Mouse (Mus musculus) hindbrain, embryonic 14.5 days (tissue): Measurements from ENCODE around the gene Bbip1. TPM values are rescaled to one million over a fixed set of nuclear protein-coding genes. Genes with fewer than 3 reads are reported as not detected.
"Not testable (repeated sequence)": the region's sequence is repeated elsewhere in the genome, so short reads cannot be mapped to it uniquely, and the experiment has no call there.

ENCODE experiments used
- ATAC-seq: fragments of 200-750 bp; cut with Nextera tagmentation; 2 replicates; pipeline ENCODE4 v1.8.0; 2017; ENCODE audit warnings: moderate number of reproducible peaks, mild to moderate bottlenecking, moderate TSS enrichment, moderate library complexity; ENCODE audit not compliant: low FRiP score
- DNase-seq: peaks from one replicate; pipeline ENCODE4 v3.0.0-alpha.2; 2015; ENCODE audit warnings: low spot score
- H3K27ac ChIP-seq: fragments of 300-500 bp; sonication (generic); 2 replicates; pipeline ENCODE4 v1.5.1; 2014; ENCODE audit warnings: mild to moderate bottlenecking, moderate library complexity
- H3K27me3 ChIP-seq: fragments of 300-500 bp; sonication (generic); 2 replicates; pipeline ENCODE4 v1.6.1; 2014; ENCODE audit warnings: mild to moderate bottlenecking, low read length, mixed read lengths; ENCODE audit not compliant: control insufficient read depth, insufficient read depth
- H3K36me3 ChIP-seq: fragments of 300-500 bp; sonication (generic); replicated peaks from 2 replicates; pipeline ENCODE4 v1.6.1; 2014; ENCODE audit not compliant: control insufficient read depth, insufficient read depth
- H3K4me1 ChIP-seq: fragments of 300-500 bp; sonication (generic); replicated peaks from 2 replicates; pipeline ENCODE4 v1.6.1; 2014; ENCODE audit warnings: antibody characterized with exemption, low read length, mixed read lengths; ENCODE audit not compliant: control insufficient read depth, insufficient read depth
- H3K4me2 ChIP-seq: fragments of 300-500 bp; sonication (generic); replicated peaks from 2 replicates; pipeline ENCODE4 v1.6.1; 2014; ENCODE audit warnings: mild to moderate bottlenecking, moderate library complexity
- H3K4me3 ChIP-seq: fragments of 300-500 bp; sonication (generic); replicated peaks from 2 replicates; pipeline ENCODE4 v1.5.1; 2014; ENCODE audit warnings: mild to moderate bottlenecking, low read length
- H3K9ac ChIP-seq: fragments of 300-500 bp; sonication (generic); 2 replicates; pipeline ENCODE4 v1.6.1; 2014
- H3K9me3 ChIP-seq: fragments of 300-500 bp; sonication (generic); 2 replicates; pipeline ENCODE4 v1.6.1; 2016; ENCODE audit warnings: low read length; ENCODE audit not compliant: control insufficient read depth
- WGBS: fragments of 180-500 bp; shearing (Covaris S2); extraction: QIAGEN DNeasy Blood & Tissue Kit; methylation state at CpG from one replicate; pipeline ENCODE4 v1.1.7; 2014; 5-methylcytosine and 5-hydroxymethylcytosine counted together
- polyA plus RNA-seq: library from polyadenylated mRNA; unstranded; fragments of >200 nt; fragmentation: Nextera tagmentation; extraction: Ambion mirVana; gene quantifications from 2 replicates; pipeline ENCODE4 v1.2.1, GENCODE M21; 2014

Gene Bbip1
- polyA plus RNA-seq, 1 experiment from 2014 or later: 155 TPM

GRCm38 (mm10) chr19:53964910-53965633, 20.6 kb upstream of the Bbip1 start:
- no peak for ATAC-seq
- Histone ChIP-seq H3K4me2 (no peak overlapping the region), H3K27me3 (no peaks in the 10 kb centered on the region), H3K27ac (no peak overlapping the region), H3K36me3 (no peaks in the 10 kb centered on the region), H3K4me1 (no peaks in the 10 kb centered on the region), H3K9ac (no peak overlapping the region), H3K9me3 (no peaks in the 10 kb centered on the region), H3K4me3 (no peak overlapping the region)
- WGBS: 93% methylated on average over 10 of the region's 10 CpGs
- DNase-seq: no peak

- not testable (repeated sequence) for H3K4me2 ChIP-seq, H3K4me1 ChIP-seq, H3K27me3 ChIP-seq, DNase-seq, H3K9ac ChIP-seq, H3K36me3 ChIP-seq, H3K9me3 ChIP-seq, ATAC-seq, H3K4me3 ChIP-seq, H3K27ac ChIP-seq
- 97% methylated on average over 3 of the region's 3 CpGs for WGBS
Measured at GRCm38 (mm10) chr19:53964347-53964746, 19.9 kb upstream of the Bbip1 start.

- H3K27me3 ChIP-seq: no peaks in the 10 kb centered on the region
- H3K9me3 ChIP-seq: no peaks in the 10 kb centered on the region
- no peaks in the 10 kb centered on the region for H3K4me1 ChIP-seq
- no peak overlapping the region for H3K4me2 ChIP-seq
- 90% methylated on average over 4 of the region's 4 CpGs for WGBS
- ATAC-seq (no peak), DNase-seq (no peak)
- no peak overlapping the region for H3K27ac ChIP-seq
- no peak overlapping the region for H3K9ac ChIP-seq
- no peaks in the 10 kb centered on the region for H3K36me3 ChIP-seq
- H3K4me3 ChIP-seq: no peak overlapping the region
Measured at GRCm38 (mm10) chr19:53962511-53962910, 18.1 kb upstream of the Bbip1 start.

GRCm38 (mm10) chr19:53957513-53957912, 13.1 kb upstream of the Bbip1 start:
- Histone ChIP-seq H3K4me1 (0 out of 2 replicates have a peak, but pooled peaks cover 4% of the 10 kb centered on the region), H3K9me3 (no peaks in the 10 kb centered on the region), H3K27me3 (no peaks in the 10 kb centered on the region), H3K4me2 (no peak overlapping the region), H3K4me3 (no peak overlapping the region), H3K36me3 (no peaks in the 10 kb centered on the region), H3K9ac (no peak overlapping the region), H3K27ac (no peak overlapping the region)
- WGBS: 94% methylated on average over 2 of the region's 2 CpGs
- ATAC-seq (no peak), DNase-seq (no peak)

GRCm38 (mm10) chr19:53945171-53946042, 980 bp upstream of the Bbip1 start:
- Histone ChIP-seq H3K4me3 (peak overlapping the region; percentile 93), H3K4me2 (peak overlapping the region; percentile 62), H3K9ac (peak overlapping the region; percentile 95), H3K27ac (peak overlapping the region; percentile 96), H3K9me3 (no peaks in the 10 kb centered on the region), H3K4me1 (peaks cover 21% of the 10 kb centered on the region), H3K27me3 (no peaks in the 10 kb centered on the region), H3K36me3 (no peaks in the 10 kb centered on the region; the same call in 1 of the 2 replicates)
- 1% methylated on average over 40 of the region's 69 CpGs for WGBS
- DNase-seq (peak; percentile 59), ATAC-seq (peak; percentile 12)

GRCm38 (mm10) chr19:53944786-53945169, 351 bp upstream of the Bbip1 start:
- Histone ChIP-seq H3K4me2 (peak overlapping the region; percentile 62; the same call in 1 of the 2 replicates), H3K9me3 (no peaks in the 10 kb centered on the region), H3K9ac (peak overlapping the region; percentile 95), H3K27me3 (no peaks in the 10 kb centered on the region), H3K27ac (peak overlapping the region; percentile 96), H3K36me3 (no peaks in the 10 kb centered on the region; the same call in 1 of the 2 replicates), H3K4me3 (peak overlapping the region; percentile 93), H3K4me1 (peaks cover 21% of the 10 kb centered on the region)
- WGBS: 0% methylated on average over 19 of the region's 47 CpGs
- ATAC-seq (no peak), DNase-seq (no peak)

- WGBS: 96% methylated on average over 2 of the region's 2 CpGs
- peaks cover 14% of the 10 kb centered on the region for H3K4me1 ChIP-seq
- peak overlapping the region; percentile 55; the same call in 1 of the 2 replicates for H3K4me2 ChIP-seq
- DNase-seq: no peak
- no peaks in the 10 kb centered on the region for H3K27me3 ChIP-seq
- no peak overlapping the region for H3K9ac ChIP-seq
- H3K36me3 ChIP-seq: peaks cover 12% of the 10 kb centered on the region
- H3K4me3 ChIP-seq: no peak overlapping the region
- no peak overlapping the region for H3K27ac ChIP-seq
- no peaks in the 10 kb centered on the region for H3K9me3 ChIP-seq
- ATAC-seq: no peak
Measured at GRCm38 (mm10) chr19:53942342-53942741, 2.1 kb downstream of the Bbip1 start.

- H3K4me2 ChIP-seq: no peak overlapping the region
- WGBS: 91% methylated on average over 4 of the region's 4 CpGs
Measured at GRCm38 (mm10) chr19:53941139-53941538, 3.3 kb downstream of the Bbip1 start.

GRCm38 (mm10) chr19:53939467-53939866, 5.0 kb downstream of the Bbip1 start:
- WGBS: 90% methylated on average over 4 of the region's 4 CpGs
- peaks cover 11% of the 10 kb centered on the region for H3K4me1 ChIP-seq
- no peak overlapping the region for H3K27ac ChIP-seq
- H3K36me3 ChIP-seq: peaks cover 18% of the 10 kb centered on the region
- DNase-seq (no peak), ATAC-seq (no peak)
- H3K4me2 ChIP-seq: no peak overlapping the region
- no peaks in the 10 kb centered on the region for H3K27me3 ChIP-seq
- no peaks in the 10 kb centered on the region for H3K9me3 ChIP-seq
- no peak overlapping the region for H3K4me3 ChIP-seq
- no peak overlapping the region for H3K9ac ChIP-seq

More at GRCm38 (mm10) chr19:53941139-53941538, 3.3 kb downstream of the Bbip1 start:
- no peak overlapping the region for H3K4me3 ChIP-seq
- no peak overlapping the region for H3K9ac ChIP-seq
- no peak overlapping the region for H3K27ac ChIP-seq
- peaks cover 11% of the 10 kb centered on the region for H3K4me1 ChIP-seq
- no peaks in the 10 kb centered on the region for H3K9me3 ChIP-seq
- DNase-seq (no peak), ATAC-seq (no peak)
- no peaks in the 10 kb centered on the region for H3K27me3 ChIP-seq
- H3K36me3 ChIP-seq: peaks cover 12% of the 10 kb centered on the region
